Mouse (Mus musculus): ENCODE results near the gene Tagap.
"Not testable (repeated sequence)": the region's sequence is repeated elsewhere in the genome, so short reads cannot be mapped to it uniquely, and the experiment has no call there.

GRCm38 (mm10) chr17:7969782-7970181 lies 44.0 kb downstream of the Tagap start:
- not testable (repeated sequence) for TF ChIP-seq GATA1, TAL1 (IDR thresholded peaks at IDR 0.05; ENCODE audit: low read length)
